Mouse (Mus musculus) cerebellum, adult 2 months (tissue): ENCODE results near the gene Zfp988. TPM values are rescaled to one million over a fixed set of nuclear protein-coding genes. Genes with fewer than 3 reads are reported as not detected.
"Not testable (repeated sequence)": the region's sequence is repeated elsewhere in the genome, so short reads cannot be mapped to it uniquely, and the experiment has no call there.

ENCODE experiments used
- DNase-seq, 2 experiments: peaks; one replicate each; pipeline ENCODE4 v3.0.0; 2021
- H3K27ac ChIP-seq: fragments of 200-500 bp; 2 replicates; pipeline ENCODE4 v1.5.1; 2012; ENCODE audit warnings: low read length, control low read depth, inconsistent platforms; ENCODE audit not compliant: insufficient read depth
- H3K27me3 ChIP-seq: fragments of 200-500 bp; 2 replicates; pipeline ENCODE4 v1.6.1; 2012; ENCODE audit warnings: inconsistent platforms, mild to moderate bottlenecking, low read length, moderate library complexity; ENCODE audit not compliant: control insufficient read depth, insufficient read depth
- H3K4me1 ChIP-seq: fragments of 200-500 bp; 2 replicates; pipeline ENCODE4 v1.6.1; 2011; ENCODE audit warnings: low read length; ENCODE audit not compliant: control insufficient read depth, insufficient read depth
- H3K4me3 ChIP-seq: fragments of 200-500 bp; replicated peaks from 2 replicates; pipeline ENCODE3; 2011; ENCODE audit warnings: mild to moderate bottlenecking, low read depth, low read length, control low read depth; ENCODE audit not compliant: insufficient read depth
- WGBS: fragments of 180-500 bp; shearing (Covaris S2); methylation state at CpG from one replicate; pipeline ENCODE4 v1.1.7; 2018; 5-methylcytosine and 5-hydroxymethylcytosine counted together
- polyA plus RNA-seq: library from polyadenylated mRNA; depleted of rRNA; stranded (reverse); fragments of >200 nt; gene quantifications from 2 replicates; pipeline ENCODE4 v1.2.3, GENCODE M21; 2012

The Zfp988 gene
- polyA plus RNA-seq, 1 experiment: 0.11 TPM

GRCm38 (mm10) chr4:147347300-147347699 lies 41.8 kb downstream of the Zfp988 start:
- H3K4me3 ChIP-seq, H3K27me3 ChIP-seq, DNase-seq, H3K4me1 ChIP-seq, H3K27ac ChIP-seq: not testable (repeated sequence)
- WGBS: 67% methylated on average over 4 of the region's 4 CpGs

GRCm38 (mm10) chr4:147347880-147348279 lies 42.4 kb downstream of the Zfp988 start:
- DNase-seq, H3K4me1 ChIP-seq, H3K4me3 ChIP-seq, H3K27me3 ChIP-seq, H3K27ac ChIP-seq: not testable (repeated sequence)
- WGBS: 73% methylated on average over 2 of the region's 3 CpGs

GRCm38 (mm10) chr4:147348401-147348800 lies 42.9 kb downstream of the Zfp988 start:
- not testable (repeated sequence) for H3K4me1 ChIP-seq, H3K27ac ChIP-seq, H3K27me3 ChIP-seq, DNase-seq, H3K4me3 ChIP-seq
- WGBS: 68% methylated on average over 2 of the region's 2 CpGs

- H3K27me3 ChIP-seq, H3K4me3 ChIP-seq, H3K27ac ChIP-seq, DNase-seq, H3K4me1 ChIP-seq: not testable (repeated sequence)
- 88% methylated on average over 18 of the region's 19 CpGs for WGBS
These were observed 43.6 kb downstream of the Zfp988 start for GRCm38 (mm10) chr4:147348906-147349686.

- H3K27me3 ChIP-seq, DNase-seq, H3K4me3 ChIP-seq, H3K27ac ChIP-seq, H3K4me1 ChIP-seq: not testable (repeated sequence)
- WGBS: 78% methylated on average over 9 of the region's 9 CpGs
These were observed 44.4 kb downstream of the Zfp988 start for GRCm38 (mm10) chr4:147349687-147350415.

GRCm38 (mm10) chr4:147350541-147350940 lies 45.1 kb downstream of the Zfp988 start:
- H3K27me3 ChIP-seq, H3K4me3 ChIP-seq, H3K27ac ChIP-seq, DNase-seq, H3K4me1 ChIP-seq: not testable (repeated sequence)
- WGBS: 77% methylated on average over 2 of the region's 2 CpGs

GRCm38 (mm10) chr4:147351376-147351980 lies 46.0 kb downstream of the Zfp988 start:
- not testable (repeated sequence) for H3K27me3 ChIP-seq, DNase-seq, H3K4me3 ChIP-seq, H3K4me1 ChIP-seq, H3K27ac ChIP-seq
- 83% methylated on average over 11 of the region's 13 CpGs for WGBS

GRCm38 (mm10) chr4:147353626-147354025 lies 48.2 kb downstream of the Zfp988 start:
- H3K4me3 ChIP-seq, DNase-seq, H3K27ac ChIP-seq, H3K27me3 ChIP-seq, H3K4me1 ChIP-seq: not testable (repeated sequence)
- WGBS: 74% methylated on average over 4 of the region's 4 CpGs

GRCm38 (mm10) chr4:147356042-147356441 lies 50.6 kb downstream of the Zfp988 start:
- WGBS: no CpG with 5 or more reads among the region's 3 CpGs
- H3K4me1 ChIP-seq, H3K27ac ChIP-seq, DNase-seq, H3K27me3 ChIP-seq, H3K4me3 ChIP-seq: not testable (repeated sequence)

- H3K27ac ChIP-seq, H3K27me3 ChIP-seq, H3K4me1 ChIP-seq, DNase-seq, H3K4me3 ChIP-seq: not testable (repeated sequence)
- no CpG with 5 or more reads among the region's 2 CpGs for WGBS
These were observed 51.7 kb downstream of the Zfp988 start for GRCm38 (mm10) chr4:147357195-147357594.

- not testable (repeated sequence) for H3K27me3 ChIP-seq, H3K4me1 ChIP-seq, H3K27ac ChIP-seq, DNase-seq, H3K4me3 ChIP-seq
- whole genome bisulfite sequencing: no CpG with 5 or more reads among the region's 6 CpGs
These were observed 55.5 kb downstream of the Zfp988 start, which contains the start of gene Zfp978 for GRCm38 (mm10) chr4:147361003-147361402. Zfp978 (plus strand) TSS chr4:147361303.

- H3K4me1 ChIP-seq, H3K4me3 ChIP-seq, DNase-seq, H3K27me3 ChIP-seq, H3K27ac ChIP-seq: not testable (repeated sequence)
- WGBS: no CpG with 5 or more reads among the region's 1 CpGs
These were observed 56.4 kb downstream of the Zfp988 start for GRCm38 (mm10) chr4:147361872-147362271.
